Mouse (Mus musculus) lung, postnatal 0 days (tissue): ENCODE results near the gene Dusp14. TPM values are rescaled to one million over a fixed set of nuclear protein-coding genes. Genes with fewer than 3 reads are reported as not detected.

Source experiments
- ATAC-seq: fragments of 200-750 bp; cut with Nextera tagmentation; 2 replicates; pipeline ENCODE4 v1.8.0; 2017; ENCODE audit warnings: moderate library complexity
- DNase-seq: peaks from one replicate; pipeline ENCODE4 v3.0.0-alpha.2; 2016; ENCODE audit warnings: low spot score
- H3K27ac ChIP-seq: fragments of 300-500 bp; sonication (generic); 2 replicates; pipeline ENCODE4 v1.5.1; 2014; ENCODE audit warnings: antibody characterized with exemption, mild to moderate bottlenecking, low read length, mixed read lengths
- H3K27me3 ChIP-seq: fragments of 300-500 bp; sonication (generic); replicated peaks from 2 replicates; pipeline ENCODE4 v1.6.1; 2014; ENCODE audit warnings: low read length, mixed read lengths; ENCODE audit not compliant: insufficient read depth
- H3K36me3 ChIP-seq: fragments of 300-500 bp; sonication (generic); 2 replicates; pipeline ENCODE4 v1.6.1; 2014; ENCODE audit warnings: low read length, mixed read lengths; ENCODE audit not compliant: insufficient read depth
- H3K4me1 ChIP-seq: fragments of 300-500 bp; sonication (generic); 2 replicates; pipeline ENCODE4 v1.6.1; 2014; ENCODE audit warnings: antibody characterized with exemption, low read depth, low read length, mixed read lengths; ENCODE audit not compliant: insufficient read depth
- H3K4me2 ChIP-seq: fragments of 300-500 bp; sonication (generic); replicated peaks from 2 replicates; pipeline ENCODE4 v1.6.1; 2014; ENCODE audit warnings: low read depth, mild to moderate bottlenecking, low read length, moderate library complexity, mixed read lengths
- H3K4me3 ChIP-seq: fragments of 300-500 bp; sonication (generic); 2 replicates; pipeline ENCODE4 v1.5.1; 2014; ENCODE audit warnings: low read depth, low read length
- H3K9ac ChIP-seq: fragments of 300-500 bp; sonication (generic); replicated peaks from 2 replicates; pipeline ENCODE4 v1.6.1; 2014; ENCODE audit warnings: low read depth, mild to moderate bottlenecking
- H3K9me3 ChIP-seq: fragments of 300-500 bp; sonication (generic); 2 replicates; pipeline ENCODE4 v1.6.1; 2016; ENCODE audit warnings: low read length, mixed read lengths
- CTCF ChIP-seq: IDR thresholded peaks from 2 replicates; pipeline ENCODE4 v1.5.1; 2016; ENCODE audit warnings: antibody characterized with exemption, mild to moderate bottlenecking
- EP300 ChIP-seq: IDR thresholded peaks from 2 replicates; pipeline ENCODE4 v1.6.1; 2016; ENCODE audit warnings: antibody characterized with exemption, mild to moderate bottlenecking, control low read depth
- WGBS: fragments of 180-500 bp; shearing (Covaris S2); extraction: QIAGEN DNeasy Blood & Tissue Kit; methylation state at CpG from one replicate; pipeline ENCODE4 v1.1.7; 2014; 5-methylcytosine and 5-hydroxymethylcytosine counted together
- polyA plus RNA-seq: library from polyadenylated mRNA; unstranded; fragments of >200 nt; fragmentation: Nextera tagmentation; extraction: Ambion mirVana; gene quantifications from 2 replicates; pipeline ENCODE4 v1.2.1, GENCODE M21; 2015

The Dusp14 gene
- polyA plus RNA-seq, 1 experiment from 2014 or later, result 66.7 TPM

DNA sequence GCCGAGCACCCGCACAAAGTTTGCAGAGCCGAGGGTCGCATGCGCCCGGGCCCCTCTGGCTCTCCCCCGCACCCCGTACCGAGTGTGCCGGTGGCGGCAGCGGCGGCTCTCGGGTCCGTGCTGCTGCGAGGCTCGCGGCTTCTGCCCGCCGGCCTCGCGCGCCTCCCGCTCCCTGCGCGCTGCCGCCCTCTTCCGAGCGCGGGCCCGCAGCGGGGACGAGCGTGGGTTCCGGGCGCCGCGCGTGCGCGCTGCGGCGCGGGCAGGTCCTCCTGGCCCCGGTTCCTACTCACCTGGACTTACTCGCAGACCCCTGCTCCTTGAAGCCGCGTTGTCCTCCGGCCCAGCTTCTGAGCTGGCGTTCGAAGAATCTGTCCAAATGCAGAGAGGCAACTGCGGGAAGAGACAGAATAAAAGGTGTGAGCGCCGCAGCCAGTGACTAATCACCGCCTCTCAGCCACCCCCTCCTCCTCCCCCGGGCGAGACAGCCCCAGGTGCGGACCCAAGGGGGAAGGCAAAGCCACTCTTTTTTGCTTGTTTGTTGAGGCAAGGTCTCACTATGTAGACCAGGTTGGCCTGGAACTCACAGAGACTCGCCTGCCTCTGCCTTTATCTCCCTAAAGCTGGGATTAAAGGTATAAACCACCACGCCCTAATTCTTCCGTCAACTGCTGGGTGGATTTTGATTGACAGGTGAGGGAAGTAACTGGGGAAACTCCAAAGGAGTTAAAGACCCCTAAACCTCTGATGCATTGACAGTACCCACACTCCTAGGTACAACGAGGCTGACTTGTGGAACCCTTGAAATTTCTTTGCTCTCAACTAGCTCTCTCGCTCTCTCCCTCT is 649 bp downstream of the Dusp14 start:
- H3K27me3 ChIP-seq, result no peaks in the 10 kb centered on the region
- H3K9me3 ChIP-seq, result no peaks in the 10 kb centered on the region
- no peaks in the 10 kb centered on the region for H3K36me3 ChIP-seq
- peak overlapping the region; percentile 44 for H3K9ac ChIP-seq
- no peak for TF ChIP-seq CTCF
- no peaks in the 10 kb centered on the region; the same call in 1 of the 2 replicates for H3K4me1 ChIP-seq
- peak overlapping the region; percentile 88 for H3K27ac ChIP-seq
- H3K4me3 ChIP-seq, result peak overlapping the region; percentile 64
- peak; percentile 78 for DNase-seq
- H3K4me2 ChIP-seq, result peak overlapping the region; percentile 89
- 3% methylated on average over 41 of the region's 63 CpGs for WGBS
- ATAC-seq, result peak; percentile 78

DNA sequence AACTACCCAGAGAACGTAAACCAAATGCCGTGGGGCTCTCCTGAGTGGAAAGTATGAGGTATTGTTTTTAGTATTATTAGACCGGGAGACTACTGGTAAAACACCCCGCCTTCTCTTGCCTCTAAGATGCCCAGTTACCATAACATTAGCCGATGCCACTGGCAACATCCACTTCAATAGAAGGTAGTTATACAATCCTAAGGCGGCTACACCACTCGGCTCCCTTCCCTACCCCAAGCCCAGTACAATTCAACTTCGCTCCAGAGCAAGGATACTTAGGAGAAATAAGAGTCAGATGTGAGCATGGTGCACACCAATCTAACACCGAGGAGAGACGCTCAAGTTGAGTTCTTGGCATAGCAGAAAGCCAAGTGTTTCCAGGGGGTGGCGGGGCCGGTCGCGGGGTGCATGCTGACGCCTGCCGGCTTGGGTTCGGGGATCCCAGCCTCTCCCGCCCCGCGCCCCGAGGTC is 1.3 kb downstream of the Dusp14 start:
- Histone ChIP-seq H3K36me3 (no peaks in the 10 kb centered on the region), H3K4me1 (no peaks in the 10 kb centered on the region; the same call in 1 of the 2 replicates), H3K4me3 (peak overlapping the region; percentile 64), H3K9ac (peak overlapping the region; percentile 44), H3K27me3 (no peaks in the 10 kb centered on the region), H3K4me2 (peak overlapping the region; percentile 89), H3K27ac (peak overlapping the region; percentile 88), H3K9me3 (no peaks in the 10 kb centered on the region)
- WGBS, result 2% methylated on average over 21 of the region's 21 CpGs
- DNase-seq, result peak; percentile 69
- TF ChIP-seq EP300, result 0 out of 2 replicates have a peak, but pooled peaks have one; percentile 7
- no peak for TF ChIP-seq CTCF
- peak; percentile 76 for ATAC-seq

DNA sequence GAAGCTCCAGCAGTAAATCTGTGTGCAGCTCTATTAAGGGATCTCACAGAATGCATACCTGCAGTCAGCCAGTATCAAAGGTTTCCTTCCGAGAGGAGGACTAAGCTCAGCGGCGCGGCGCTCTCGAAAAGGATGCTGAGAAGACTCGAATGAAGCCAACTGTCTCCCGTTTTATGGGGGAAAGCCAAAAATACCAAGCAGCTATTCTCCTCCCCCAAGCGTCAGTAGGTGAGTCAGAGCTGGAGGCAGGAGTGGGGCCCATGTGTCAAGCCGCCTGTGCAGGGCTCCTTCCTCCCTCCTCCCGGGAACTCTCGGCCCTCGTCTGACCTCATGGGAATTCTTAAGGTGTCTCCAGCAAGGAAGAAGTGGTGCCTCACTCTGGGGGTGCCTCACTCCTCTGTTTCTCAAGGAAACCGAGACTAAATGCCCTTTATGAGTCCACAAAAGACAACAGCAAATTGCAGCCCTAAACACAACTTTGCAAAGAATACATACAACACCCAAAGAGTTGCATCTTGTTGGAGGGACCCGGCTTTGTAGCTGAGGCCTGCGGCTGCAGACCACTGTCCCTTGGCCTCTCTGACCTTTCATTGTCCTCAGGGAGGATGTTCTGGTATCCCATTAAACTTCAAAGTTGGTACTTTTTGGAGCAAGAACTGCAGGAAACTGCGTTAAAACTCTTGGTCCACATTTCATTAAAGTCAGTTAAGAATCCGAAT is 2.0 kb downstream of the Dusp14 start:
- peak; percentile 60 for ATAC-seq
- DNase-seq, result peak; percentile 79
- 0 out of 2 replicates have a peak overlapping the region, but pooled peaks have one; percentile 13 for H3K9ac ChIP-seq
- no peaks in the 10 kb centered on the region for H3K27me3 ChIP-seq
- WGBS, result 8% methylated on average over 18 of the region's 18 CpGs
- no peaks in the 10 kb centered on the region for H3K9me3 ChIP-seq
- peak overlapping the region; percentile 88 for H3K27ac ChIP-seq
- H3K4me1 ChIP-seq, result no peaks in the 10 kb centered on the region; the same call in 1 of the 2 replicates
- H3K4me2 ChIP-seq, result peak overlapping the region; percentile 89
- H3K4me3 ChIP-seq, result peak overlapping the region; percentile 64
- no peaks in the 10 kb centered on the region for H3K36me3 ChIP-seq
- TF ChIP-seq EP300 (no peak), CTCF (no peak)

DNA sequence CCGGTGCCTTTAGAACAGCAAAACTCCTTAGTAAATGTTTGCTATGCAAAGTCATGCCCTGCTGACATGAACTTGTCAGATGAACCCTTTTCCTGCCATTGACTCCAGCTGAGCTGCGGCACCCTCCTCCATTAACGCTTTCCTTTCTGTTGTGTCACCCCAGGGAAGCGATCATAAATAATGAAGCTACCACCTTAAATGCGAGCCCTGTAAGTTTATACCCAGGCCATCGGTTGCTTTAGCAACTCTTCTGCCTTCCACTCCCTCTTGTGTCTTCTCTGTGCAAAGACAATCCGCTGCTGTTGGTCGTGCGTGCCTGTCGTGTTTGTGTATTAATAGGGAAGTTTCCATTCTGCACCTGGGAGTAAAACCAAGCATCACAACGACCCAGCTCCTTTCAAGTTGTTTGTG is 3.0 kb downstream of the Dusp14 start:
- no peaks in the 10 kb centered on the region; the same call in 1 of the 2 replicates for H3K4me1 ChIP-seq
- no peaks in the 10 kb centered on the region for H3K27me3 ChIP-seq
- ATAC-seq (no peak), DNase-seq (peak; percentile 57)
- no peak overlapping the region; the same call in 1 of the 2 replicates for H3K4me3 ChIP-seq
- H3K9me3 ChIP-seq, result no peaks in the 10 kb centered on the region
- WGBS, result 5% methylated on average over 11 of the region's 11 CpGs
- H3K4me2 ChIP-seq, result peak overlapping the region; percentile 89
- no peaks in the 10 kb centered on the region for H3K36me3 ChIP-seq
- H3K27ac ChIP-seq, result no peak overlapping the region
- no peak overlapping the region for H3K9ac ChIP-seq
- TF ChIP-seq CTCF (peak; percentile 61), EP300 (no peak)

DNA sequence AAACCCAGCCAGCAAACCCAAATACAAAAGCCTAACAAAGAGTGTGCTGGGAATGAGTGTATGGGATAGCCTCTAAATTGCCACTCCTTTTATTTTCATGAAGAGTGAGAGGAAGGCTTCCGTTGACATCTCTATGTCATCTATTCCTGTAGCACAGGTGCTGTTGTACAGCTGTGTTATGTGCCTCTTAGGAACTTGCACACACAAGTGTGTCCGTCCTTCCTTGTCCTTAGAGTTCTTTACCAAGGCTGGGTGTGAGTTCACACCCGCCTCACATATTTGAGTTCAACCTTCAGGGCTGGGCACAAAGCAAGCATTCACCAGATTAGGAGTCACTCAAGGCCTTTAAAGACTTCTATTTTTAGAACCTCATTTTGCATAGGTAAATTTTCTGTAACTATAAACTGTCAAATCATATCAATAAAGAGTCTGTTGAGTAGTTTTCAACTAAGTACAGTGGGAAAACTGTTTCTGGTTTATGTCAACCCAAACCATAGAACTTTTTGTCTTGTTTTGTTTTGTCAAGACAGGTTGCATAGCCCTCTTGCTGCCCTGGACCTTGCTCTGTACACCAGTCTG is 5.3 kb downstream of the Dusp14 start:
- Histone ChIP-seq H3K4me1 (no peaks in the 10 kb centered on the region; the same call in 1 of the 2 replicates), H3K27me3 (no peaks in the 10 kb centered on the region), H3K27ac (no peak overlapping the region; the same call in 1 of the 2 replicates), H3K9me3 (no peaks in the 10 kb centered on the region), H3K9ac (no peak overlapping the region), H3K36me3 (no peaks in the 10 kb centered on the region), H3K4me2 (no peak overlapping the region), H3K4me3 (no peak overlapping the region)
- WGBS, result 62% methylated on average over 3 of the region's 3 CpGs
- DNase-seq (no peak), ATAC-seq (no peak)
- TF ChIP-seq CTCF (no peak), EP300 (no peak)

DNA sequence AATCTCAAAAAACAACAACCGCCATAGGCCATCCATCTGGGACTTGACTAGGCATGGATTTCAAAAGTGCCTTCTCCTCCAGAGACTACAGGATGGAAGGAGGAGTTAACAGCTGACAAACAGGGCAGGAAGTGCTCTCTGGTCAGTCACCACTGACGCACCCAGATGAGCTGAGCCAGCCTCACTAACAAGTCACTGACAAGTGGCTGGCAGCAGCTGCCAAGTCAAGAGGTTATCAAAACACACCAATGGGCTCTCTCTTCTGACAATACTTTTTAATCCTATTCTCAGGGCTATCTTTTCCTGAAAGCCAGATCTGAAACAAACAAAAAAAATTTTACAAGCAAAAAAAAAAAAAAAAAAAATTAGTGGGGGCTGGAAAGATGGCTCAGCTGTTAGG is 6.3 kb downstream of the Dusp14 start:
- WGBS, result 29% methylated on average over 2 of the region's 2 CpGs
- ATAC-seq (peak; percentile 43), DNase-seq (peak; percentile 67)
- H3K36me3 ChIP-seq, result no peaks in the 10 kb centered on the region
- 0 out of 2 replicates have a peak overlapping the region, but pooled peaks have one; percentile 16 for H3K27ac ChIP-seq
- no peak overlapping the region for H3K4me2 ChIP-seq
- no peaks in the 10 kb centered on the region for H3K4me1 ChIP-seq
- no peak for TF ChIP-seq CTCF
- no peak; the same call in 1 of the 2 replicates for TF ChIP-seq EP300
- no peaks in the 10 kb centered on the region for H3K27me3 ChIP-seq
- no peak overlapping the region for H3K4me3 ChIP-seq
- no peaks in the 10 kb centered on the region for H3K9me3 ChIP-seq
- H3K9ac ChIP-seq, result no peak overlapping the region
